27 mouse cellular contexts compared by ENCODE assay signal in genomic region chr6:73003601-73004000, GRCm38 (mm10).
"Had no signal": no experiment of that assay in that cellular context is flagged by ENCODE, and none has a peak within 500 bp of the region (broad histone marks: within the 10 kb centered on the region; RNA-seq: fewer than 3 reads in every experiment).

No protein-coding gene starts in this region.

- DNase-seq: gastrocnemius, postnatal 14 days; gastrocnemius, postnatal 36 days; heart, adult 11 months; heart, adult 2 months; heart, postnatal 14 days; heart, postnatal 36 days; kidney, adult 11 months; kidney, adult 2 months; kidney, adult 9 months; kidney, postnatal 14 days; kidney, postnatal 36 days; layer of hippocampus, adult 9-11 months; layer of hippocampus, postnatal 36 days; liver had no signal

- H3K4me1 ChIP-seq: heart, embryonic 13.5 days; heart, embryonic 15.5 days; hindbrain, embryonic 13.5 days; hindbrain, embryonic 15.5 days; limb, embryonic 10.5 days; limb, embryonic 12.5 days had no signal

- ATAC-seq: hindbrain, postnatal 0 days; intestine, embryonic 16.5 days had no signal

- H3K27ac ChIP-seq: heart, adult 2 months; heart, embryonic 13.5 days; heart, embryonic 15.5 days; hindbrain, embryonic 13.5 days; hindbrain, embryonic 15.5 days; hindbrain, postnatal 0 days; kidney, embryonic 15.5 days; kidney, postnatal 0 days; left cerebral cortex, adult 2 months; limb, embryonic 10.5 days; limb, embryonic 12.5 days had no signal

- H3K27me3 ChIP-seq: heart, embryonic 13.5 days; heart, embryonic 15.5 days; hindbrain, embryonic 13.5 days; hindbrain, embryonic 15.5 days; kidney, embryonic 15.5 days had no signal

- H3K36me3 ChIP-seq: heart, embryonic 13.5 days; heart, embryonic 15.5 days; hindbrain, embryonic 13.5 days; hindbrain, embryonic 15.5 days; kidney, embryonic 15.5 days; limb, embryonic 10.5 days; limb, embryonic 12.5 days had no signal

- H3K9me3 ChIP-seq: heart, embryonic 13.5 days; heart, embryonic 15.5 days; hindbrain, embryonic 13.5 days; hindbrain, embryonic 15.5 days; kidney, embryonic 15.5 days; limb, embryonic 10.5 days; limb, embryonic 12.5 days had no signal

- H3K4me2 ChIP-seq: heart, embryonic 11.5 days; heart, embryonic 13.5 days; heart, embryonic 15.5 days; hindbrain, embryonic 13.5 days; hindbrain, embryonic 15.5 days; kidney, embryonic 15.5 days; limb, embryonic 12.5 days; liver, embryonic 11.5 days had no signal

- H3K9ac ChIP-seq: heart, embryonic 13.5 days; heart, embryonic 15.5 days; hindbrain, embryonic 13.5 days; hindbrain, embryonic 15.5 days; kidney, embryonic 15.5 days; limb, embryonic 12.5 days had no signal

- H3K4me3 ChIP-seq: heart, adult 2 months; heart, embryonic 13.5 days; heart, embryonic 15.5 days; hindbrain, embryonic 13.5 days; hindbrain, embryonic 15.5 days; kidney, embryonic 15.5 days; left cerebral cortex, adult 2 months; limb, embryonic 10.5 days; limb, embryonic 12.5 days had no signal
